Mouse (Mus musculus): ENCODE measurements around the gene Pcsk5.

GRCm38 (mm10) chr19:17590314-17590713 lies 247.1 kb downstream of the Pcsk5 start:
- no peak for TF ChIP-seq CTCF (IDR thresholded peaks at IDR 0.05; ENCODE audit: borderline replicate concordance, insufficient read depth, low read depth, low read length)
- TF ChIP-seq POLR2A (IDR thresholded peaks at IDR 0.05; ENCODE audit: borderline replicate concordance, insufficient read depth, low read length), result no peak
